In genomic region chr13:55101627-55102026, GRCm38 (mm10) we compare ENCODE assay signal across 38 mouse cellular contexts. TPM values are rescaled to one million over a fixed set of nuclear protein-coding genes. Genes with fewer than 3 reads are reported as not detected.
DNase-seq lines count a peak whose midpoint lies in the region; ATAC-seq and TF ChIP-seq lines count a peak whose summit lies in the region.
"Had no signal": no experiment of that assay in that cellular context is flagged by ENCODE, and none has a peak within 500 bp of the region (broad histone marks: within the 10 kb centered on the region; RNA-seq: fewer than 3 reads in every experiment).

No protein-coding gene starts in this region.

- H3K9me3 ChIP-seq in heart, postnatal 0 days (replicated peaks; ENCODE audit: control insufficient read depth, low read length) = no peaks in the 10 kb centered on the region
- no peaks in the 10 kb centered on the region for H3K9me3 ChIP-seq in heart, embryonic 11.5 days (replicated peaks; ENCODE audit: control insufficient read depth, low read length)
- no peaks in the 10 kb centered on the region for H3K9me3 ChIP-seq in MEL (replicated peaks; ENCODE audit: insufficient read depth, low read length)
- H3K9me3 ChIP-seq: embryonic facial prominence, embryonic 12.5 days; forebrain, embryonic 10.5 days; forebrain, embryonic 15.5 days; kidney, embryonic 15.5 days; limb, embryonic 13.5 days; liver, embryonic 13.5 days; neural tube, embryonic 15.5 days had no signal

- WGBS in heart, postnatal 0 days = 47% methylated on average over 11 of the region's 11 CpGs
- 84% methylated on average over 11 of the region's 11 CpGs for WGBS in heart, embryonic 11.5 days (ENCODE audit: insufficient replicate concordance)

- H3K4me1 ChIP-seq in heart, postnatal 0 days (ENCODE audit: control insufficient read depth, insufficient read depth) = peaks cover 16% of the 10 kb centered on the region
- peaks cover 12% of the 10 kb centered on the region for H3K4me1 ChIP-seq in heart, embryonic 11.5 days (ENCODE audit: control insufficient read depth, insufficient read depth, low read length)
- H3K4me1 ChIP-seq in MEL (ENCODE audit: control insufficient read depth in 1 of 2, insufficient read depth in 2 of 2, low read length in 2 of 2) = peaks cover 1 to 23% of the 10 kb centered on the region in 2 experiments; a peak in 3 of 4 replicates

- no peak for TF ChIP-seq EP300 in heart, postnatal 0 days (IDR thresholded peaks at IDR 0.05; ENCODE audit: low read depth)
- TF ChIP-seq EP300 in MEL (IDR thresholded peaks at IDR 0.05; ENCODE audit: low read depth in 1 of 2, low read length in 2 of 2) = no peak

- H3K4me2 ChIP-seq in heart, postnatal 0 days (ENCODE audit: low read depth, low read length) = no peak overlapping the region
- no peak overlapping the region for H3K4me2 ChIP-seq in heart, embryonic 11.5 days
- H3K4me2 ChIP-seq: embryonic facial prominence, embryonic 12.5 days; forebrain, embryonic 15.5 days; hindbrain, embryonic 14.5 days; kidney, embryonic 15.5 days; limb, embryonic 13.5 days; liver, embryonic 13.5 days; neural tube, embryonic 15.5 days had no signal

- no peak for ATAC-seq in heart, postnatal 0 days (ENCODE audit: insufficient read depth, low read depth)
- no peak for ATAC-seq in heart, embryonic 11.5 days (replicated peaks; ENCODE audit: insufficient number of reproducible peaks, low FRiP score, low TSS enrichment)
- no peak for ATAC-seq in megakaryocyte-erythroid progenitor cell, adult 5-6 weeks (replicated peaks; ENCODE audit: low FRiP score, low TSS enrichment, poor library complexity, severe bottlenecking)
- ATAC-seq: forebrain, embryonic 15.5 days; inflammation-experienced regulatory T-cells, adult 6 months had no signal

- no peak overlapping the region for H3K4me3 ChIP-seq in heart, postnatal 0 days (ENCODE audit: low read depth, low read length)
- no peak overlapping the region for H3K4me3 ChIP-seq in heart, embryonic 11.5 days (ENCODE audit: low read depth, low read length)
- H3K4me3 ChIP-seq in MEL (ENCODE audit: control insufficient read depth in 1 of 2, insufficient read depth in 1 of 2, low read depth in 2 of 2, low read length in 2 of 2) = no peak overlapping the region
- H3K4me3 ChIP-seq: embryonic facial prominence, embryonic 12.5 days; forebrain, embryonic 10.5 days; forebrain, embryonic 15.5 days; gastrocnemius, adult 2 months; kidney, embryonic 15.5 days; limb, embryonic 13.5 days; liver, embryonic 13.5 days; neural tube, embryonic 15.5 days had no signal

- no peak overlapping the region for H3K9ac ChIP-seq in heart, postnatal 0 days (replicated peaks; ENCODE audit: low read depth, low read length)
- H3K9ac ChIP-seq in heart, embryonic 11.5 days (ENCODE audit: low read depth, low read length) = no peak overlapping the region
- no peak overlapping the region for H3K9ac ChIP-seq in MEL (ENCODE audit: control insufficient read depth, low read depth, low read length, poor library complexity, severe bottlenecking)
- H3K9ac ChIP-seq: embryonic facial prominence, embryonic 12.5 days; forebrain, embryonic 15.5 days; hindbrain, embryonic 14.5 days; kidney, embryonic 15.5 days; limb, embryonic 13.5 days; liver, embryonic 13.5 days; neural tube, embryonic 15.5 days had no signal

- peaks cover 36% of the 10 kb centered on the region for H3K79me2 ChIP-seq in MEL (ENCODE audit: control insufficient read depth, insufficient read depth, low read length, poor library complexity)

- H3K27me3 ChIP-seq in heart, postnatal 0 days (ENCODE audit: control insufficient read depth, insufficient read depth, low read length) = no peaks in the 10 kb centered on the region
- no peaks in the 10 kb centered on the region for H3K27me3 ChIP-seq in heart, embryonic 11.5 days (ENCODE audit: control insufficient read depth, insufficient read depth, low read length)
- no peaks in the 10 kb centered on the region for H3K27me3 ChIP-seq in MEL (ENCODE audit: control insufficient read depth in 1 of 2, insufficient read depth in 2 of 2, low read length in 2 of 2)
- H3K27me3 ChIP-seq: embryonic facial prominence, embryonic 12.5 days; forebrain, embryonic 15.5 days; kidney, embryonic 15.5 days; limb, embryonic 13.5 days; liver, embryonic 13.5 days; neural tube, embryonic 15.5 days had no signal

- no peak for TF ChIP-seq RAD21 in MEL (IDR thresholded peaks at IDR 0.05; ENCODE audit: low read depth, low read length)

- H3K36me3 ChIP-seq in heart, postnatal 0 days (replicated peaks; ENCODE audit: control insufficient read depth, insufficient read depth, low read length) = no peaks in the 10 kb centered on the region
- H3K36me3 ChIP-seq in heart, embryonic 11.5 days (ENCODE audit: control insufficient read depth, insufficient read depth, low read length) = no peaks in the 10 kb centered on the region
- peaks cover 0 to 25% of the 10 kb centered on the region in 2 experiments; a peak in 3 of 4 replicates for H3K36me3 ChIP-seq in MEL (ENCODE audit: control insufficient read depth in 1 of 2, insufficient read depth in 2 of 2, low read length in 2 of 2)
- H3K36me3 ChIP-seq: embryonic facial prominence, embryonic 12.5 days; forebrain, embryonic 10.5 days; forebrain, embryonic 15.5 days; kidney, embryonic 15.5 days; limb, embryonic 13.5 days; liver, embryonic 13.5 days; neural tube, embryonic 15.5 days had no signal

- peak; percentile 21 for DNase-seq in cerebellum, adult 9-10 months
- DNase-seq in cerebellum, postnatal 4 days (ENCODE audit: low spot score in 2 of 2) = no peak
- no peak for DNase-seq in heart, postnatal 0 days (ENCODE audit: low spot score)
- peak; percentile 84 for DNase-seq in MEL (ENCODE audit: low read depth, low spot score)
- peak; percentile 17 for DNase-seq in induced T-regulatory cell, adult 2 months (ENCODE audit: low read depth)
- DNase-seq in spleen, postnatal 4 days (ENCODE audit: low spot score in 2 of 2) = no peak
- DNase-seq: adrenal gland, postnatal 10 days; cerebellum, adult 8-10 months; cerebellum, postnatal 36 days; embryo, embryonic 11 days; gastrocnemius, adult 2 months; gastrocnemius, postnatal 36 days; kidney, postnatal 25 days; liver, embryonic 13.5 days; lung, adult 2 months; lung, postnatal 10 days; midbrain, embryonic 14.5 days; right cerebral cortex, adult 18-20 months; spleen, adult 18-20 months; thymus, postnatal 4 days had no signal

- H3K27ac ChIP-seq in heart, postnatal 0 days (ENCODE audit: low read depth) = peak overlapping the region; percentile 52
- no peak overlapping the region for H3K27ac ChIP-seq in heart, embryonic 11.5 days (ENCODE audit: low read depth, low read length)
- peak overlapping the region; percentile 71 for H3K27ac ChIP-seq in MEL (ENCODE audit: control insufficient read depth, low read depth, low read length)
- H3K27ac ChIP-seq: embryonic facial prominence, embryonic 12.5 days; forebrain, embryonic 10.5 days; forebrain, embryonic 15.5 days; gastrocnemius, adult 2 months; hindbrain, embryonic 14.5 days; kidney, embryonic 15.5 days; limb, embryonic 13.5 days; liver, embryonic 13.5 days; macrophage; neural tube, embryonic 15.5 days; stomach, postnatal 0 days had no signal

- TF ChIP-seq POLR2A in MEL (IDR thresholded peaks at IDR 0.05; ENCODE audit: control insufficient read depth in 1 of 2, insufficient read depth in 1 of 2, low read depth in 1 of 2, low read length in 2 of 2, poor library complexity in 1 of 2) = peak; percentile 21 to 67; a peak in 2 of 4 replicates

- TF ChIP-seq CTCF in heart, postnatal 0 days (IDR thresholded peaks at IDR 0.05; ENCODE audit: low read depth) = no peak
- no peak for TF ChIP-seq CTCF in MEL (IDR thresholded peaks at IDR 0.05 in 2 of 3, conservative IDR thresholded peaks at IDR 0.05 in 1 of 3; ENCODE audit: control insufficient read depth in 1 of 3, insufficient read depth in 1 of 3, low read depth in 2 of 3, low read length in 3 of 3, poor library complexity in 1 of 3, severe bottlenecking in 1 of 3)

RNA-seq across cellular contexts. Expression of gene Uimc1, which starts 1.5 kb away (rescaled TPM):
- total RNA-seq in heart, postnatal 0 days (2014; rRNA removed; ENCODE audit: low replicate concordance) = 6.2 and 11.1 TPM in 2 replicates
- polyA plus RNA-seq in heart, postnatal 0 days (2015; fragmentation: Nextera tagmentation; extraction: Ambion mirVana) = 12.5 and 13.9 TPM in 2 replicates
- polyA plus RNA-seq in heart, embryonic 11.5 days (2014; fragmentation: Nextera tagmentation; extraction: Ambion mirVana) = 18.3 and 18.7 TPM in 2 replicates
- total RNA-seq in MEL (2012; rRNA removed) = 124 and 143 TPM in 2 replicates
- 10 to 100 TPM in 1 of 2 experiments, not detected in 1; 32.5 TPM for polyA plus RNA-seq in MEL (2012; ENCODE audit: insufficient read depth in 1 of 2, insufficient read length in 2 of 2, low read depth in 1 of 2, low replicate concordance in 2 of 2, missing spikeins in 1 of 2)
- 58.8 and 66.8 TPM in 2 replicates for total RNA-seq in megakaryocyte-erythroid progenitor cell, adult 5-6 weeks (2014; fragmentation: Nextera tagmentation)
- 61.2 and 68.1 TPM in 2 replicates for total RNA-seq in megakaryocyte-erythroid progenitor cell, adult 5-6 weeks (2017)

RNA-seq across cellular contexts. Expression of gene Zfp346, which starts 3.5 kb away (rescaled TPM):
- total RNA-seq in heart, postnatal 0 days (2014; rRNA removed; ENCODE audit: low replicate concordance) = 13.3 and 21.0 TPM in 2 replicates
- 11.7 and 13.4 TPM in 2 replicates for polyA plus RNA-seq in heart, postnatal 0 days (2015; fragmentation: Nextera tagmentation; extraction: Ambion mirVana)
- 14.7 and 17.9 TPM in 2 replicates for polyA plus RNA-seq in heart, embryonic 11.5 days (2014; fragmentation: Nextera tagmentation; extraction: Ambion mirVana)
- 15.0 and 19.5 TPM in 2 replicates for total RNA-seq in MEL (2012; rRNA removed)
- 10 to 100 TPM in 1 of 2 experiments, not detected in 1; 28.8 TPM for polyA plus RNA-seq in MEL (2012; ENCODE audit: insufficient read depth in 1 of 2, insufficient read length in 2 of 2, low read depth in 1 of 2, low replicate concordance in 2 of 2, missing spikeins in 1 of 2)
- 33.1 and 61.7 TPM in 2 replicates for total RNA-seq in megakaryocyte-erythroid progenitor cell, adult 5-6 weeks (2014; fragmentation: Nextera tagmentation)
- 6.7 and 24.8 TPM in 2 replicates for total RNA-seq in megakaryocyte-erythroid progenitor cell, adult 5-6 weeks (2017)

RNA-seq across cellular contexts. Expression of gene Gm17617, which starts 31.7 kb away (rescaled TPM):
- not detected in 2 replicates for total RNA-seq in heart, postnatal 0 days (2014; rRNA removed; ENCODE audit: low replicate concordance)
- polyA plus RNA-seq in heart, postnatal 0 days (2015; fragmentation: Nextera tagmentation; extraction: Ambion mirVana) = not detected in 2 replicates
- not detected in 2 replicates for polyA plus RNA-seq in heart, embryonic 11.5 days (2014; fragmentation: Nextera tagmentation; extraction: Ambion mirVana)
- total RNA-seq in MEL (2012; rRNA removed) = not detected in 2 replicates
- polyA plus RNA-seq in MEL (2012; ENCODE audit: insufficient read depth in 1 of 2, insufficient read length in 2 of 2, low read depth in 1 of 2, low replicate concordance in 2 of 2, missing spikeins in 1 of 2) = not detected
- not detected in 2 replicates for total RNA-seq in megakaryocyte-erythroid progenitor cell, adult 5-6 weeks (2014; fragmentation: Nextera tagmentation)
- not detected in 2 replicates for total RNA-seq in megakaryocyte-erythroid progenitor cell, adult 5-6 weeks (2017)
- total RNA-seq: adrenal gland, postnatal 10 days; gastrocnemius, adult 2 months; gastrocnemius, postnatal 36 days; hematopoietic stem cell, adult 5-6 weeks; layer of hippocampus, adult 18-20 months; layer of hippocampus, postnatal 10 days; left cerebral cortex, adult 18-20 months; left cerebral cortex, postnatal 14 days had no signal
- polyA plus RNA-seq: embryonic facial prominence, embryonic 12.5 days; forebrain, embryonic 10.5 days; forebrain, embryonic 15.5 days; hindbrain, embryonic 14.5 days; inflammation-experienced regulatory T-cells, adult 6 months; kidney, embryonic 15.5 days; limb, embryonic 13.5 days; liver, embryonic 13.5 days; lung, adult 2 months; macrophage; midbrain, embryonic 14.5 days; neural tube, embryonic 15.5 days; stomach, postnatal 0 days; thymus, postnatal 0 days had no signal

RNA-seq across cellular contexts. Expression of gene Fgfr4, which starts 50.8 kb away (rescaled TPM):
- not detected in 2 replicates for total RNA-seq in heart, postnatal 0 days (2014; rRNA removed; ENCODE audit: low replicate concordance)
- polyA plus RNA-seq in heart, postnatal 0 days (2015; fragmentation: Nextera tagmentation; extraction: Ambion mirVana) = 0.08 and 0.11 TPM in 2 replicates
- polyA plus RNA-seq in heart, embryonic 11.5 days (2014; fragmentation: Nextera tagmentation; extraction: Ambion mirVana) = 0.56 and 0.64 TPM in 2 replicates
- not detected in 2 replicates for total RNA-seq in MEL (2012; rRNA removed)
- polyA plus RNA-seq in MEL (2012; ENCODE audit: insufficient read depth in 1 of 2, insufficient read length in 2 of 2, low read depth in 1 of 2, low replicate concordance in 2 of 2, missing spikeins in 1 of 2) = not detected
- total RNA-seq in megakaryocyte-erythroid progenitor cell, adult 5-6 weeks (2014; fragmentation: Nextera tagmentation) = not detected in 2 replicates
- not detected in 2 replicates for total RNA-seq in megakaryocyte-erythroid progenitor cell, adult 5-6 weeks (2017)
- total RNA-seq: hematopoietic stem cell, adult 5-6 weeks had no signal
- polyA plus RNA-seq: inflammation-experienced regulatory T-cells, adult 6 months; macrophage; thymus, postnatal 0 days had no signal

Comparison
In these comparisons a context has a peak if more than half of its experiments do, and no peak if none do; other contexts are left out.
1. DNase-seq: peak in cerebellum, adult 9-10 months (single experiment), MEL (single experiment) and induced T-regulatory cell, adult 2 months (single experiment); none in cerebellum, postnatal 4 days (0 of 2), heart, postnatal 0 days (single experiment) and spleen, postnatal 4 days (0 of 2).